Mouse (Mus musculus) C2C12 (cell line): ENCODE measurements around the gene Atp6ap1l.

Experiments used
- CTCF ChIP-seq: IDR thresholded peaks from one replicate; pipeline ENCODE4 v1.5.1; 2011; ENCODE audit not compliant: control insufficient read depth, insufficient read depth, insufficient read length
- MAX ChIP-seq: IDR thresholded peaks from one replicate; pipeline ENCODE4 v1.6.1; 2011; ENCODE audit warnings: mild to moderate bottlenecking, control low read depth
- USF1 ChIP-seq: IDR thresholded peaks from one replicate; pipeline ENCODE4 v1.6.1; 2011; ENCODE audit warnings: low read depth, mild to moderate bottlenecking, control low read depth, moderate library complexity

- TF ChIP-seq CTCF (no peak), USF1 (no peak), MAX (no peak)
Observed at GRCm38 (mm10) chr13:90869157-90869556, 36.0 kb downstream of the Atp6ap1l start.
